Mouse (Mus musculus): ENCODE measurements around the gene Dgki.

GRCm38 (mm10) chr6:37261236-37261852 lies 38.6 kb downstream of the Dgki start:
- no peak for TF ChIP-seq CTCF (IDR thresholded peaks at IDR 0.05; ENCODE audit: insufficient read depth, low read depth, low read length)
- no peak for TF ChIP-seq POLR2A (IDR thresholded peaks at IDR 0.05; ENCODE audit: insufficient read depth, low read depth, low read length)
